Mouse (Mus musculus) heart, postnatal 36 days (tissue): ENCODE measurements around the gene Gpkow. TPM values are rescaled to one million over a fixed set of nuclear protein-coding genes. Genes with fewer than 3 reads are reported as not detected.

Source experiments
- DNase-seq, 2 experiments: peaks; one replicate each; pipeline ENCODE4 v3.0.0; 2021 to 2022
- intact Hi-C: fragments of 180-260 bp; cut with DNase I; formaldehyde crosslinking; loops from one replicate; pipeline ENCODE4 v1.15.1; 2025
- total RNA-seq, 2 experiments: library from RNA; stranded (reverse); gene quantifications; 2 replicates each; pipeline ENCODE4 v1.2.3; 2021

Gpkow gene
- total RNA-seq, 2 experiments from 2014 or later, result 19.1 to 21.4 TPM

GRCm38 (mm10) chrX:7740082-7740819 lies 43.3 kb downstream of the Gpkow start:
- intact Hi-C loops, result no loop called here

GRCm38 (mm10) chrX:7741103-7741502 lies 44.2 kb downstream of the Gpkow start:
- intact Hi-C loops, result no loop called here
- no peak for DNase-seq

More at GRCm38 (mm10) chrX:7740082-7740819, 43.3 kb downstream of the Gpkow start:
- no peak for DNase-seq

GRCm38 (mm10) chrX:7743470-7743869 lies 46.5 kb downstream of the Gpkow start:
- no peak for DNase-seq
- intact Hi-C loops, result no loop called here

- DNase-seq, result no peak
- intact Hi-C loops, result no loop called here
Measured at GRCm38 (mm10) chrX:7744940-7745339, 48.0 kb downstream of the Gpkow start.

GRCm38 (mm10) chrX:7745429-7745828 lies 48.5 kb downstream of the Gpkow start:
- intact Hi-C loops, result no loop called here
- no peak for DNase-seq

- intact Hi-C loops, result loop anchor here (5.0 kb wide), 1 partner anchor 42 kb away; no protein-coding TSS in a partner anchor
- peak; percentile 53 for DNase-seq
Measured at GRCm38 (mm10) chrX:7750432-7751116, 53.6 kb downstream of the Gpkow start, which contains the start of gene Ccdc120. Gene Ccdc120, minus strand, starts transcription at chrX:7750905.

- peak in 1 of 2 experiments; percentile 29 for DNase-seq
- intact Hi-C loops, result loop anchor here (2.0 to 5.0 kb wide), 2 partner anchors 23 to 39 kb away; no protein-coding TSS in a partner anchor
Measured at GRCm38 (mm10) chrX:7753627-7754026, 56.7 kb downstream of the Gpkow start.

Other genes starting within 250 kb of the Gpkow start
- gene Foxp3, start 123.5 kb upstream of the Gpkow start, total RNA-seq, result not detected
- gene Ppp1r3f, start 122.8 kb upstream of the Gpkow start, total RNA-seq, result 1 to 10 TPM; 2.0 to 3.0 TPM
- 10 to 100 TPM; 10.8 to 10.9 TPM for gene Ccdc22, start 91.6 kb upstream of the Gpkow start, total RNA-seq
- not detected for gene Cacna1f, start 90.0 kb upstream of the Gpkow start, total RNA-seq
- gene Syp, start 58.7 kb upstream of the Gpkow start, total RNA-seq, result 1 to 10 TPM; 1.0 to 2.6 TPM
- 10 to 100 TPM; 17.0 to 26.0 TPM for gene Prickle3, start 39.9 kb upstream of the Gpkow start, total RNA-seq
- gene Plp2, start 25.7 kb upstream of the Gpkow start, total RNA-seq, result 10 to 100 TPM; 48.4 to 62.1 TPM
- 10 to 100 TPM; 25.2 to 33.2 TPM for gene Magix, start 15.9 kb upstream of the Gpkow start, total RNA-seq
- gene Wdr45, start 17.2 kb downstream of the Gpkow start, total RNA-seq, result 10 to 100 TPM; 46.3 to 55.4 TPM
- gene Gm45208, start 25.1 kb downstream of the Gpkow start, total RNA-seq, result under 1 TPM in 1 of 2 experiments, not detected in 1; 0.68 TPM
- 1 to 10 TPM; 5.4 to 5.7 TPM for gene Praf2, start 31.3 kb downstream of the Gpkow start, total RNA-seq
- 1 to 10 TPM in 1 of 2 experiments, under 1 TPM in 1; 0.42 to 1.8 TPM for gene Ccdc120, start 53.8 kb downstream of the Gpkow start, total RNA-seq
- 10 to 100 TPM; 14.3 to 17.3 TPM for gene Tfe3, start 65.4 kb downstream of the Gpkow start, total RNA-seq
- 10 to 100 TPM; 25.1 to 25.4 TPM for gene Gripap1, start 92.6 kb downstream of the Gpkow start, total RNA-seq
- gene Kcnd1, start 125.2 kb downstream of the Gpkow start, total RNA-seq, result under 1 TPM; 0.19 to 0.28 TPM
- gene Otud5, start 144.2 kb downstream of the Gpkow start, total RNA-seq, result 10 to 100 TPM; 26.1 to 27.8 TPM
- gene Pim2, start 181.1 kb downstream of the Gpkow start, total RNA-seq, result 1 to 10 TPM; 2.4 to 3.3 TPM
- gene Slc35a2, start 186.9 kb downstream of the Gpkow start, total RNA-seq, result 10 to 100 TPM; 13.2 to 16.7 TPM
- 10 to 100 TPM; 22.2 to 22.4 TPM for gene Pqbp1, start 202.1 kb downstream of the Gpkow start, total RNA-seq
- 10 to 100 TPM; 44.5 to 49.0 TPM for gene Timm17b, start 202.2 kb downstream of the Gpkow start, total RNA-seq
- gene Gm10491, start 210.7 kb downstream of the Gpkow start, total RNA-seq, result not detected
- gene Gm10490, start 212.4 kb downstream of the Gpkow start, total RNA-seq, result not detected
- under 1 TPM in 1 of 2 experiments, not detected in 1; 0.25 TPM for gene Pcsk1n, start 222.7 kb downstream of the Gpkow start, total RNA-seq
- not detected for gene Eras, start 231.5 kb downstream of the Gpkow start, total RNA-seq